Mouse (Mus musculus) erythroid progenitor cell, adult 5-6 weeks (primary cell): ENCODE data around the gene Kif26b. TPM values are rescaled to one million over a fixed set of nuclear protein-coding genes. Genes with fewer than 3 reads are reported as not detected.

Source experiments
- ATAC-seq: replicated peaks from 2 replicates; pipeline ENCODE4 v1.8.0; 2016; ENCODE audit warnings: moderate number of reproducible peaks, mild to moderate bottlenecking, moderate TSS enrichment, inconsistent platforms; ENCODE audit not compliant: poor library complexity, low FRiP score, severe bottlenecking
- total RNA-seq, 2 experiments: library from RNA; stranded (forward) in 1 of 2; stranded (reverse) in 1 of 2; fragments of 150-400 nt in 1 of 2; fragments of 186-747, 209-891 nt in 1 of 2; gene quantifications; 2 replicates each; pipeline versions ENCODE4 v1.2.3 to v1.2.4; 2015 to 2017; ENCODE audit warnings: low replicate concordance in 2 of 2

The Kif26b gene
- total RNA-seq, 2 experiments from 2014 or later: not detected

DNA sequence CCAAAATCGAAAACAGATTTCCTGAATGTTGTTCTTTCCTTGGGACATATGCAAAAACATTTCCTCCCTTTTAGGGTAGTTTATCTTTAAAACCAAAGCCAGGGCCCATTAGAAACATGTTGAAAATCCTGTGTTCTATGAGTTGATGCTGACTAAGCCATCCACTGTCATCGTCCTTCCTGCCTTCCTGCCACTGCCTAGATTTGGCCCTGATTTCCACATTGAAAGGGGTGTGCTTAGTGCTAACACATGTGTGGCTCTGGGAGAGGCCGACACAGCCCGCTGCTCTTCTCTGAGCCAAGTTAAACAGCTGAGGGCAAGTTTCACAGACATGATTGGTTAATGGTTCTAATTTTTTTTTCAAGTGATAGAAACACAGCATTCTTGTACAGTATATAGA, 407.5 kb downstream of the Kif26b start:
- no peak for ATAC-seq

DNA sequence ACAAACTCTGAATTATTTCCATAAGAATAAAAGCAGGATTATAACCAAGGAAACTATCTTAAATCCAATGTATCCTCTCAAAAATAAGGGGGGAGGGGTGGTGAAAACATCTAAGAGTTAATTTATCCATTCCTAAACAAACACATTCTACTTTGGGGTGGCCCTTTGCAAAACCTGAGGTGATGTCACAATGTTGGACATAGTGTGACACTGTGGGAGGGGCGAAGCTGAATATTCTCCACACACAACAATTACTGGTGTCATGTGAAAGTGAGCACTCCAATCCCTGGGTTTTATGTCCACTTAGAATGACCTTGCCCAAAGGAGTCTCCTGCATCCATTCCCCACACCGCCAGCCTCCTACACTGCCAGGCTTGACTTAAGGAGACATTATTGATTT, 408.1 kb downstream of the Kif26b start:
- no peak for ATAC-seq

DNA sequence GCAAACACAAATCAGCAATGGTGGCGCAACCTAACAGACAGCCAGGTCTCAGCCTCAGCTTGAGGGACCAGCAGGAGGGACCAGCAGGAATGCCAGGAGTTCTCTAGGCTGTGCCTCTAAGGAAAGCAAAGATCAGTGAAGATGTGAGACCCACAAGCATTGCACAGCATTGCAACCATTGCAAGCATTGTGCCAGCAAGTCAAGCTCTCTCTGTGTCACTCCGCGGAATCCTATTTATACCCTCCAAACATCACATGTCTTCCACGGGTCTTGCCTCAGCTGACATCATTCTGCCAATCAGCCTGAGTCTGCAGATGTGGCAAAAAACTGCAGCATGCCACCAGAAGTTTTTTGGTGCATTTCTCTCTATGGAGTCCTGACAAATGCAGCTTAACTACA, 411.4 kb downstream of the Kif26b start:
- no peak for ATAC-seq

DNA sequence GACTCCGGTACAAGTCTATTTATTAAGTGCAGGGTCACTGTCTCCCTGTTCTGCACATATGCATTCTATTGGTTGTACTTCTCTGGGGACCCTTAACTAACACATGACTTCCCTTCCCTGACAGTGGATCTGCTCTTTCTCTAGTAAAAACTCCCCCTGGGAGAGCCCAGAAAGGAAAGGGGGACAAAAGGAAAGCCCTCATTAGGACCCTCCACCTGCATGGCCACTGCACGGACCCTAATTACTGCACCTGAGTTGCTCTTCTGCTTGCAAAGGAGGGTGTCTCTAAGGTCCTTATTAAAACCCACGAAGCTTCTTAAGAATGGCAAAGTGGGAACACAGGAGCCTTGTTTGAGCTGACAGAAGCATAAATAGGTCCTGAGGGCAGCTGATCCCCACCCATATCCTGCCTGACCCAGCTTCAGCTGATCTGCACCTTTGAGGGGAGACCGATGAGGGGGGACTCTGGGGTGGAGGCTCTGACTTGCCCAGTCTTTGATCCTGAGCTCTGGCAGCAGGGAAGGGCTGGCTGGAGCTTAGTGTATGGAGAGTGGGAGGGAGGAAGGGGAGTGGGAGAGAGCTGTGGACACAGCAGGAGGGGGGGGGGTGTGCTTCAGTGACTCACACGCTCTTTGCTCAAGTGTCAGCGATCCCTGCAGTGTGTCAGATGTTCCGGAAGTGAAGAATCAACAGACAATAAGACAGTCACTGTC, 413.5 kb downstream of the Kif26b start:
- ATAC-seq: no peak

DNA sequence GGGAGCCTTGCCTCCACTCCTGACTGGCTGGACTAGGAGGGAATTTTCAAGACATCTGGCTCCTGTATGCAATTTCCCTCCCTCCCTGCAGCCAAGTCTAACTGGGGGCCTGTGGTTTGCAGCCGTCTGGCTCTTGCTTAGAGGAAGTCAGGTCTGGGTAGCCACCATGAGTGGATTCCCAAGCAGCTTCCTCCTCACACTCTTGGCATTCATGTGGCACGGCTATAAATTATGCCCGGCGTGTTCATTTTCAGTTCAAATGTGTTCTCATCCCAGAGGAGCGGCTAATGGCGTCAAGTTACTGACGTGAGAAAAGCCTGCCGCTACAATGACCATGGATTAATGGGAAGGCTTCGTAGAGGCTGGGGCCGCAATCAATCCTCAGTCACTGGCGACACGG, 424.0 kb downstream of the Kif26b start:
- ATAC-seq: no peak

DNA sequence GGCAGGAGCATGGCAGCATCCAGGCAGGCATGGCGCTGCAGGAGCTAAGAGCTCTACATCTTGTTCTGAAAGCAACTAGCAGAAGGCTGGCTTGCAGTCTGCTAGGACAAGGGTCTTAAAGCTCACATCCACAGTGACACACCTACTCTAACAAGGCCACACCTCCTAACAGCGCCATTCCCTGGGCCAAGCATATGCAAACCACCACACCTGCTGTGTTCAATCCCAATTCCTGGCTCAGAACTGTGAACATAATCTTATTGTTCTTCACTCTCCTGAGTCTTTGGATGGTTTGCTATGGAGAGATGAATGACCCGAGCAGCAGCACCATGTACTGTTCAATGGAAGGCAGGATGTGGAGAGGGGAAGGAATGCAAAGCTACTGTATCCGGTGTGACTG, 429.7 kb downstream of the Kif26b start:
- ATAC-seq: no peak

DNA sequence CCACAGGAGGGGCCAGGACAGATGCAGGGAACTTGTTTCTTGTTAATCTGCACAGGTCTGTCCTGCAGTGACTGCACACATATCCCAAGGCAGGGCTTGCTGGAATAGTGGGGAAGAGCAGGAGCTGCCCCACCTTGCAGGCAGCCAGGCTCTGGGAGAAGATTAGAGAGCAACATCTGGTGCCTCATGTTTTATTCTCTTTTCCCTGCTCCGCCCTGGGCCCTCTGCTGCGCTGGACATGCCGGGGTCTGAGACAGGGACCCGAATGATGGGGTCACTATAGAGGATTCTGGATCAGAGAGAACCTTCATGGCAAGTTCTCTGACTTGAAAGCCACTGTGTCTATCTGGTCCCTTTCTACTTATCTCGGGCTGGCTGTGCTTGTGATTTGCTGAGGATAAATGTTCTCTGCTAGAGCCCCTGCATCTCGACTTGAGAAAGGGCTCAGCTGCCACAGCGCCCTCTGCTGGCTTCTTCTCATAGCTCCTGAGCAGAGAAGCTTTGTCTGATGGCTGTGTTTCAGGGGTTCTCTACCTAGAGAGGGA, 431.2 kb downstream of the Kif26b start:
- no peak for ATAC-seq

DNA sequence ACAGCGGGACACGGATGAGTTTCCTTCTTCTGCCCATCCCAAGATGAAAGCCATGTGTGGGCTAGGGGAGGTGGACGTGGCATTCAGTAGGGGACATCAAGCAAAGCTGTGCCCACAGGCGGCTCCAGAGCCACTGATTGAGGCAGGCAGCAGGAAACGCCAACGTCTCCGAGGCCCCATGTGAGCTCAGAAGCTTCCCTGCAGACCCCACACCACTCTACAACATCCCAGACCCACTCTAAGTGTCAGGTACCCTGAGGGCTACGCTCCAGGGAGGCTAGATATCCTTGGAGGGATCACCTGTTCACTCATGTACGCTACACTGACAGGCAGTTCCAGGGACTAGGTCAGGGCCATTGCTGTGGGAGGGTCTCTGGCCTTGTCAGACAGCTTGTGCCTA, 432.7 kb downstream of the Kif26b start:
- no peak for ATAC-seq

DNA sequence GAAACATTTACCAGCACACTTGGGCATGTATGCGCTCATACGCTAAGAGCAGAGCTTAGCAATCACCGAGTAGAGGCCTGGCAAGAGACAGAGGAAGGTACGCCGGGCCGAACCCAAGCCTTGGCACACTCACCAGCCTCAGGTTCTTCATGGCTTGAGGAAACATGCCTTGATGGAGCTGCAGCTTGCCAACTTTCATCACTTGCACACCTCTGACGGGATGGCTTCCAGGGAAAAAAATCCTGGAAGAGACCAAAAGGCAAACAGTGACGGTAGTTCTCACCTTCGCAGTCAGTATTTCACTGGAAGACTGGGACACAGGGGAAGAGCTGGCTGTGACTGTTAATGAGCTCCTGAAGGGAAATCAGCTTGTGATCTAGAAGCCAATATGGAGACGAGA, 443.1 kb downstream of the Kif26b start:
- no peak for ATAC-seq

DNA sequence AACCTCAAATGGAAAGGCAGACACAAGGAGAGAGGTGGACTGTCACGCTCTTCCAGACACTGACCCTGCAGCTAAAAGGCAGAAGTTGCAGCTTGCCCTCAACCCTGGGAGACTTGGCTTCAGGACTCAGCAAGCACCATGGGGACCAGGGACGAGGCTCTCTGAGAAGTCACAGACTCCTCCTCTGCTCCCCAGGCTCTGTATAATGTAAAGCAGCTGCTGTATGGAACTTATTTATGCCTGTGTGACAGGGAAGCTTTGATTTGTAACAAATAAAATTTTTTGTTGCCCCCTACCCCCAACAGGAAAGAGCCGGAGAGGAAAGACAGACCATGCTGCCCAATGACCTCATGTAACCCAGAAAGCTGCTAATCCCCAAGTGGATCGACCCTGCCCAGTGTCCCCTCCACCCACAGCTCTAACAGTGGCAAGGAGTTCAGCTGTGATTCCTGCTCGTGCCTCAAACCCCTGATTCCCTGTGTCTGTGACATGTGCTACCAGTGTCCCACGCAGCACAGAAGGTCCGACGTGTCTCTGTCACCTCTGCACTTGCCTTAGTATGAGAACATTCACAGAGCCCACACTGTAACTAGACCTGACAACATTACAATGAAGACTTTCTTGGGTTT, 449.8 kb downstream of the Kif26b start:
- ATAC-seq: no peak

DNA sequence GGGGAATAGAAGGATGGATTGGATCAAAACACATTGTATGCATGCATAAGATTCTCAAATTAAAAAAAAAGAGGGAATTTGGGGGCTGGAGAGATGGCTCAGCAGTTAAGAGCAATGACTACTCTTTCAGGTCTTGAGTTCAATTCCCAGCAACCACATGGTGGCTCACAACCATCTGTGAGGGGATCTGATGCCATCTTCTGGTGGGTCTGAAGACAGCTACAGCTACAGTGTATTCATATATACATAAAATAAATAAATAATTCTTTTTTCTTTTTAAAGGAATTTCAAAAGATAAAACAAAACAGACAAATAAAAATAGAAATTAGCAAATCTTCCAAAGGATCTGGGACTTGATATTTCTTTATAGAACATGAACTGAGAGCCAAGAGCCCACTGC, 451.3 kb downstream of the Kif26b start:
- no peak for ATAC-seq

DNA sequence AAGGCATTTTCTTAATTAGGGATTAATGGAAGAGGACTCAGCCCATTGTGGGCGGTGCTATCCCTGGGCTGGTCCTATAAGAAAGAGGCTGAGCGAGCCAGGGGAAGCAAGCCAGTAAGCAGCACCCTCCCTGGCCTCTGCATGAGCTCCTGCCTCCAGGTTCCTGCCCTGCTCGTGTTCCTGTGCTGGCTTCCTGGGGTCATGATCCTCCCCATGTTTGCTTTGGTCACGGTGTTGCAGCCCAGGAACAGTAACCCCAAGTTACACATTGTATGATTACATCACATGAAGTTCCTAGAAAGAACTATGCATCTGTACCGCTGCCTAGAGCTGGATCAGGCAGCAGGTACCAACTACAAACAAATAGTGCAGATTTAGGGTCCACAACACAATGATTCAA, 452.7 kb downstream of the Kif26b start:
- no peak for ATAC-seq

DNA sequence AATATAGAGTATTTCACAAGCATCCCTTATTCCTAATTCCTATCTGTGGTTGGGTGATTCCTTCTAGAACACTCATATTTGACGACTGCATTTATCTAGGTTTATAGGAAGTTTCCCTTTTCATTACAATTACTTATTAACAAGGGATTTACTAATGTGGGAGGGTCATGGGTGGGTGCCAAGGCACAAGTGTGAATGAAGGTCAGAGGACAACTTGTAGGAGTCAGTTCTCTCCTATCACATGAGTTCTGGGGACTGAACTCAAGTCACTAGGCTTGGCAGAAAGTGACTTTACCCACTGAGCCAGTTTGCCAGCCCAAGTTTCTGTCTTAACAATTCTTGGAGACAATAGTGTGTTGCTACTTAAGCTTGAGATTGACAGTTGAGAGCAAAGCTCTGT, 459.3 kb downstream of the Kif26b start:
- ATAC-seq: no peak

Other genes starting within 250 kb of the Kif26b start
- gene Cox20, start 210.0 kb upstream of the Kif26b start, total RNA-seq (2015; ENCODE audit: low replicate concordance): 148 and 178 TPM in 2 replicates
- 230 and 253 TPM in 2 replicates for gene Cox20, start 210.0 kb upstream of the Kif26b start, total RNA-seq (2017; ENCODE audit: low replicate concordance)
- 388 and 415 TPM in 2 replicates for gene Hnrnpu, start 191.3 kb upstream of the Kif26b start, total RNA-seq (2015; ENCODE audit: low replicate concordance)
- gene Hnrnpu, start 191.3 kb upstream of the Kif26b start, total RNA-seq (2017; ENCODE audit: low replicate concordance): 473 and 501 TPM in 2 replicates
- gene Efcab2, start 123.0 kb upstream of the Kif26b start, total RNA-seq (2015; ENCODE audit: low replicate concordance): 9.7 TPM in 1 of 2 replicates, not detected in the other
- 2.3 and 3.0 TPM in 2 replicates for gene Efcab2, start 123.0 kb upstream of the Kif26b start, total RNA-seq (2017; ENCODE audit: low replicate concordance)